Mouse (Mus musculus): Measurements from ENCODE around the gene Dync1i1. TPM values are rescaled to one million over a fixed set of nuclear protein-coding genes. Genes with fewer than 3 reads are reported as not detected.

The Dync1i1 gene
- polyA plus RNA-seq, 1 experiment from 2014 or later: 0.85 TPM

GRCm38 (mm10) chr6:5781752-5782151 is 56.3 kb downstream of the Dync1i1 start:
- DNase-seq (ENCODE audit: low spot score): no peak
- TF ChIP-seq EP300 (optimal IDR thresholded peaks at IDR 0.05): no peak

GRCm38 (mm10) chr6:5783830-5784229 is 58.4 kb downstream of the Dync1i1 start:
- DNase-seq (ENCODE audit: low spot score): no peak

More at GRCm38 (mm10) chr6:5781752-5782151, 56.3 kb downstream of the Dync1i1 start:
- no peak overlapping the region for H3K4me2 ChIP-seq (replicated peaks; ENCODE audit: low read depth)
- 77% methylated on average over 6 of the region's 6 CpGs for WGBS
- no peak for ATAC-seq (ENCODE audit: low FRiP score, low TSS enrichment)
- no peaks in the 10 kb centered on the region for H3K27me3 ChIP-seq (ENCODE audit: control insufficient read depth, insufficient read depth, low read length)
- H3K27ac ChIP-seq (replicated peaks): no peak overlapping the region
- H3K4me1 ChIP-seq (replicated peaks; ENCODE audit: control insufficient read depth, insufficient read depth): no peaks in the 10 kb centered on the region
- H3K9me3 ChIP-seq (ENCODE audit: control insufficient read depth, low read length): no peaks in the 10 kb centered on the region
- no peak overlapping the region for H3K9ac ChIP-seq (ENCODE audit: low read length)
- no peaks in the 10 kb centered on the region for H3K36me3 ChIP-seq (ENCODE audit: control insufficient read depth, insufficient read depth, low read length)
- no peak overlapping the region for H3K4me3 ChIP-seq (ENCODE audit: low read depth, low read length)

GRCm38 (mm10) chr6:5790607-5791006 is 65.2 kb downstream of the Dync1i1 start:
- Histone ChIP-seq H3K4me1 (replicated peaks; ENCODE audit: control insufficient read depth, insufficient read depth) (no peaks in the 10 kb centered on the region), H3K9ac (ENCODE audit: low read length) (no peak overlapping the region), H3K36me3 (ENCODE audit: control insufficient read depth, insufficient read depth, low read length) (no peaks in the 10 kb centered on the region), H3K27ac (replicated peaks) (no peak overlapping the region), H3K27me3 (ENCODE audit: control insufficient read depth, insufficient read depth, low read length) (no peaks in the 10 kb centered on the region), H3K9me3 (ENCODE audit: control insufficient read depth, low read length) (no peaks in the 10 kb centered on the region), H3K4me2 (replicated peaks; ENCODE audit: low read depth) (no peak overlapping the region), H3K4me3 (ENCODE audit: low read depth, low read length) (no peak overlapping the region)
- 49% methylated on average over 7 of the region's 7 CpGs for WGBS
- DNase-seq (ENCODE audit: low spot score) (no peak), ATAC-seq (ENCODE audit: low FRiP score, low TSS enrichment) (no peak)
- TF ChIP-seq CTCF (IDR thresholded peaks at IDR 0.05; ENCODE audit: low read depth) (no peak), EP300 (optimal IDR thresholded peaks at IDR 0.05) (no peak)

More at GRCm38 (mm10) chr6:5783830-5784229, 58.4 kb downstream of the Dync1i1 start:
- Histone ChIP-seq H3K4me3 (ENCODE audit: low read depth, low read length) (no peak overlapping the region), H3K9me3 (ENCODE audit: control insufficient read depth, low read length) (no peaks in the 10 kb centered on the region), H3K9ac (ENCODE audit: low read length) (no peak overlapping the region), H3K4me1 (replicated peaks; ENCODE audit: control insufficient read depth, insufficient read depth) (no peaks in the 10 kb centered on the region), H3K4me2 (replicated peaks; ENCODE audit: low read depth) (no peak overlapping the region), H3K36me3 (ENCODE audit: control insufficient read depth, insufficient read depth, low read length) (no peaks in the 10 kb centered on the region), H3K27me3 (ENCODE audit: control insufficient read depth, insufficient read depth, low read length) (no peaks in the 10 kb centered on the region), H3K27ac (replicated peaks) (no peak overlapping the region)
- ATAC-seq (ENCODE audit: low FRiP score, low TSS enrichment): no peak
- no peak for TF ChIP-seq CTCF (IDR thresholded peaks at IDR 0.05; ENCODE audit: low read depth)
- TF ChIP-seq EP300 (optimal IDR thresholded peaks at IDR 0.05): no peak
- WGBS: 94% methylated on average over 14 of the region's 14 CpGs

GRCm38 (mm10) chr6:5794106-5794753 is 68.8 kb downstream of the Dync1i1 start:
- ATAC-seq (ENCODE audit: low FRiP score, low TSS enrichment): no peak
- H3K9ac ChIP-seq (ENCODE audit: low read length): no peak overlapping the region
- TF ChIP-seq EP300 (optimal IDR thresholded peaks at IDR 0.05): no peak
- no peak for TF ChIP-seq CTCF (IDR thresholded peaks at IDR 0.05; ENCODE audit: low read depth)
- DNase-seq (ENCODE audit: low spot score): no peak
- no peak overlapping the region for H3K27ac ChIP-seq (replicated peaks)
- 51% methylated on average over 5 of the region's 5 CpGs for WGBS
- H3K9me3 ChIP-seq (ENCODE audit: control insufficient read depth, low read length): no peaks in the 10 kb centered on the region
- no peak overlapping the region for H3K4me3 ChIP-seq (ENCODE audit: low read depth, low read length)
- H3K4me1 ChIP-seq (replicated peaks; ENCODE audit: control insufficient read depth, insufficient read depth): no peaks in the 10 kb centered on the region
- no peaks in the 10 kb centered on the region for H3K36me3 ChIP-seq (ENCODE audit: control insufficient read depth, insufficient read depth, low read length)
- no peaks in the 10 kb centered on the region for H3K27me3 ChIP-seq (ENCODE audit: control insufficient read depth, insufficient read depth, low read length)
- H3K4me2 ChIP-seq (replicated peaks; ENCODE audit: low read depth): no peak overlapping the region

GRCm38 (mm10) chr6:5795314-5795713 is 69.9 kb downstream of the Dync1i1 start:
- ATAC-seq (ENCODE audit: low FRiP score, low TSS enrichment) (no peak), DNase-seq (ENCODE audit: low spot score) (no peak)
- H3K4me2 ChIP-seq (replicated peaks; ENCODE audit: low read depth): no peak overlapping the region
- no peak overlapping the region for H3K4me3 ChIP-seq (ENCODE audit: low read depth, low read length)
- WGBS: 69% methylated on average over 2 of the region's 2 CpGs
- TF ChIP-seq EP300 (optimal IDR thresholded peaks at IDR 0.05) (no peak), CTCF (IDR thresholded peaks at IDR 0.05; ENCODE audit: low read depth) (no peak)
- H3K27ac ChIP-seq (replicated peaks): no peak overlapping the region
- no peaks in the 10 kb centered on the region for H3K27me3 ChIP-seq (ENCODE audit: control insufficient read depth, insufficient read depth, low read length)
- H3K9ac ChIP-seq (ENCODE audit: low read length): no peak overlapping the region
- H3K4me1 ChIP-seq (replicated peaks; ENCODE audit: control insufficient read depth, insufficient read depth): no peaks in the 10 kb centered on the region
- no peaks in the 10 kb centered on the region for H3K9me3 ChIP-seq (ENCODE audit: control insufficient read depth, low read length)
- H3K36me3 ChIP-seq (ENCODE audit: control insufficient read depth, insufficient read depth, low read length): no peaks in the 10 kb centered on the region

GRCm38 (mm10) chr6:5802124-5802839 is 76.8 kb downstream of the Dync1i1 start:
- Histone ChIP-seq H3K4me2 (replicated peaks; ENCODE audit: low read depth) (no peak overlapping the region), H3K4me3 (ENCODE audit: low read depth, low read length) (no peak overlapping the region), H3K4me1 (replicated peaks; ENCODE audit: control insufficient read depth, insufficient read depth) (no peaks in the 10 kb centered on the region), H3K27me3 (ENCODE audit: control insufficient read depth, insufficient read depth, low read length) (no peaks in the 10 kb centered on the region), H3K36me3 (ENCODE audit: control insufficient read depth, insufficient read depth, low read length) (no peaks in the 10 kb centered on the region), H3K27ac (replicated peaks) (no peak overlapping the region), H3K9ac (ENCODE audit: low read length) (no peak overlapping the region), H3K9me3 (ENCODE audit: control insufficient read depth, low read length) (no peaks in the 10 kb centered on the region)
- WGBS: 36% methylated on average over 6 of the region's 6 CpGs
- ATAC-seq (ENCODE audit: low FRiP score, low TSS enrichment) (peak; percentile 59; the same call in 1 of the 2 replicates), DNase-seq (ENCODE audit: low spot score) (no peak)
- TF ChIP-seq CTCF (IDR thresholded peaks at IDR 0.05; ENCODE audit: low read depth) (peak; percentile 79), EP300 (optimal IDR thresholded peaks at IDR 0.05) (no peak)
